Mouse (Mus musculus) common myeloid progenitor, adult 5-6 weeks (primary cell): ENCODE results near the gene Alkbh7. TPM values are rescaled to one million over a fixed set of nuclear protein-coding genes. Genes with fewer than 3 reads are reported as not detected.

ENCODE experiments used
- ATAC-seq: replicated peaks from 2 replicates; pipeline ENCODE4 v1.8.0; 2016; ENCODE audit warnings: low read depth, mild to moderate bottlenecking, moderate TSS enrichment, inconsistent platforms; ENCODE audit not compliant: poor library complexity, severe bottlenecking
- total RNA-seq: library from RNA; stranded (forward); fragments of 200-1000, 187-1606 nt; gene quantifications from 2 replicates; pipeline ENCODE4 v1.2.3, GENCODE M21; 2017

The Alkbh7 gene
- total RNA-seq, 1 experiment from 2014 or later = 16.0 TPM

DNA sequence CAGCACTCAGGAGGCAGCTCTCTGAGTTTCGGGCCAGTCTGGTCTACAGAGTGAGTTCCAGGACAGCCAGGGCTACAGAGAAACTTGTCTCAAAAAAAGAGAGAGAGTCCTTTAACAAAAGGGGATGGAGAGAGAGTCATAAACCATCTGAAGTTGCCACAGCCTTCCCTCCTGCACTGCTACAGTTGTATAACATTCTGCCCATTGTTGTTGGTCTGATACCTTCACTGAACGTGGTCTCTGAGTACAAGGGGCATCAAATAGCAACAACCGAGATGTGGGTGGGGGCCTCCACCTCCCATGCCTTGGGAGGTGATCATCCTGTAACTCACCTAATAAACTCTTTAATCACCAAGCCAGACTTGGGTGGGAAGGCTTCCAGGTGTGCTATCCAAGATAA, 11.5 kb upstream of the Alkbh7 start:
- ATAC-seq = no peak

DNA sequence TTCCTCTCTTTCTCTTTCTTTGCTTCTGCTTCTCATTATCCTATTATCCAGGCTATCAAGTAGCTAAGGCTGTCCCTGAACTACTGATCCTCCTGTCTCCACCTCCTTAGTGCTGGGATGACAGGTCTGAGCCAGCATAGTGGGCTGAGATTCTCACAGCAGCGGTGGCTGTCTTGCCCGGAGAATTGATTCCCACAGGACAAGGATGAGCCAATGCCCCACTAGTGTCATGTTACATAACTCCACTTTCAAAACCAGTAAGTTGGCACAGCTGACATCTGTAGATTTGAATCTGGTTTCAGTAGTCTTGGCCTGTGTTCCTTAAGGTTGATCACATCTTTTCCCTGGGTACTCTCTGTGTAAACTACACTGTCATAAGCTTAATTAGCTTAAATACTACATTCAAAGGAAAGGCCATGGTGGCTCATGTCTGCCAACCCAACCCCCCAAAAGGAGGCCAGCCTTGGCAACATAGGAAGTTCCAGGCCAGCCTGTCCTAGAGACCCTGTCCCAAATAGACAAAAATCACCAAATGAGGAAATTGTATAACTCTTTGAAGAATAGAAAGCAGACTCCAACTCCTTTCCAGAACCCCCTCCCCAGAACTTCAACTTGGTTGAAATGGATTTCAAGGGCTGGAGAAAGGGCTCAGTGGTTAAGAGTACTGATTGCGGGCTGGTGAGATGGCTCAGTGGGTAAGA, 10.9 kb upstream of the Alkbh7 start:
- ATAC-seq = no peak

DNA sequence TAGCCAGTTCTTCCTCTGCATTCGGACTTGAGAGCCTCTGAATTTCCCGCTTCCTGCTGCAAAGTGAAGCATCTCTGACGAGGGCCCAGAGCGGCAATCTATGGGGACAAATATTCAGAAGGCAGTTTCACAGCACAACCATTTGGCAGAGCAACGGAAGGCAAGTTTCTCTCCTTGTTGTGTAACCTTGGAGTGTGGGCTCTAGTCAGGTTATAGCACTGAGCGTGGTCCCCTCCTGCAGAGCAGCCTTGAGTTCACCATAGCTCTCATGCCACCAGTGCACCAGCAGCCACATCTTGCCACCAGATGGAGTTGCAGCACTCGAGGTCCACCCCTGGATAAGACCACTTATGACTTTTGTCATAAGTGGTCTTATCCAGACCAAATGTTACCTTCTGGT, 8.7 kb upstream of the Alkbh7 start:
- ATAC-seq = no peak

DNA sequence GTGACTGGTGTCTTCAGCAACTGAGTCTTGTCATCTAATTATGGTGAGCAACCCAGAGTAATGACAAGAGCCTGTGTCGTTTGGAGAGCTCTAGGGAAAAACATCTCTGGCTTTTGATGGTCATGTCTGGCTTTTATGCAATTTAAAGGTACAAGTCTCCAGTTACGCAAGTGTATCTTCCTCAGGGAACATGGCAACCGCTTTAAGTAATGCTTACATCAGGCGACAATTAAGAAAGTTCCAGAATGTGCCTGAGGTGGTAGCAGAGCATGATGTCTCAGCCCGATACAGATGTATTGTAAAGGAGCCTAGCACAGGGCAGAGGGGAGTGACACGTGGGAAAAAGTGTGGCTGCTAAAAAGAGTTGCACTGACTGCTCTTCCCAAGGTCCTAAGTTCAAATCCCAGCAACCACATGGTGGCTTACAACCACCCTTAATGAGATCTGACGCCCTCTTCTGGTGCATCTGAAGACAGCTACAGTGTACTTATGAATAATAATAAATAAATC, 8.2 kb upstream of the Alkbh7 start:
- ATAC-seq = no peak

DNA sequence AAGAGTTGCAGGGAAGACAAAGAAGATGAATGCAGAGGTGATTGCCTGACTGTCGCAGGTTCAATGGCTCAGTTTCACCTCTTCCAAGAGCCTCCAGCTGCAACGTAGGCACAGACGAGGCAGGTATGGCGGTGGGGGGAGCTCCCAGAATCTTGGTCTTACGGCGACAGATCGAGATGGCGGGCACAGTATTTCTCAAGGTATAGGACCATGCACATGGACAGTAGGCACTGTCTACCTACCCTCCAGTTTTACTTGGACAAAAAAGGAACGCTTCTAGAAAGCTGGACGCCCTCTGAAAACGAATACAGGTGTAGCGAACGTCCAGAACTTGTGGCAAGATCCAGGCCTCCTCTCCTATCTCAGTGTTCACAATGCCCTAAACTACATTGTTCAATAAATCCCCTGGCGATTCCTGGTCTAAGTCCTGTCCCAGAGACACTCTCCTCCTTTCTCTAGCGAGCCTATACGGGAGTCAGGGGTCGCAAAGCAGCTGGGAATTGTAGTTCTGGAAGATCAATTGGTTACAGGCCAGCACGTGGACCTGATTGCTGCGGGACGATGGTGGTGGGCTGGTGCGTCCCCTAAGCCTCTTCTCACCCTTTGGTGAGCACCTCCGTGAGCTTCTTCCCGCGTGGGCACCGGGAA, 7.5 kb upstream of the Alkbh7 start:
- peak; percentile 79 for ATAC-seq

- ATAC-seq = peak; percentile 96
Measured at GRCm38 (mm10) chr17:56990115-56990746, 6.9 kb upstream of the Alkbh7 start, which contains the start of gene Clpp. Clpp (plus strand) TSS chr17:56990305.

GRCm38 (mm10) chr17:56990966-56991365, 6.2 kb upstream of the Alkbh7 start:
- no peak for ATAC-seq

- no peak for ATAC-seq
Measured at GRCm38 (mm10) chr17:56995046-56995445, 2.1 kb upstream of the Alkbh7 start.

DNA sequence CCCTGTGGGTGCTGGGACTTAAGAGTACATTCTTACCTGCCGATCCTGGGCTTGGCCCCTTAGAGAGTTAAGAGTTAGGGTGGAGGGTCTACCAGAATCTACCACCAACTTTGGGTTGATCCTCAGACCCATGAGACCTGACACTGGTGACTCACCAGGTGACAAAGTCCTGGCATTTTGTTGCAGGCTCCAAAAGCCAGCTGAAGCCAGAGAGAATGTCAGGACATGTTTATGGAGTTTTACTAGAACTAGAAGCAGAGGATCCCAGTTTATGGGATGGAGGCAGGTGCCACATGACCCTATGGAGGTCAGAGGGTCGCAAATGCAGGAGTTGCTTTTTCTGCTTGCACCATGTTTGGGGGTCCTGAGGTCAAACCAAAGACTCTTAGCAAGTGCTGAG, 633 bp upstream of the Alkbh7 start:
- no peak for ATAC-seq

- ATAC-seq = no peak
Measured at GRCm38 (mm10) chr17:56999414-56999813, 2.3 kb downstream of the Alkbh7 start.

DNA sequence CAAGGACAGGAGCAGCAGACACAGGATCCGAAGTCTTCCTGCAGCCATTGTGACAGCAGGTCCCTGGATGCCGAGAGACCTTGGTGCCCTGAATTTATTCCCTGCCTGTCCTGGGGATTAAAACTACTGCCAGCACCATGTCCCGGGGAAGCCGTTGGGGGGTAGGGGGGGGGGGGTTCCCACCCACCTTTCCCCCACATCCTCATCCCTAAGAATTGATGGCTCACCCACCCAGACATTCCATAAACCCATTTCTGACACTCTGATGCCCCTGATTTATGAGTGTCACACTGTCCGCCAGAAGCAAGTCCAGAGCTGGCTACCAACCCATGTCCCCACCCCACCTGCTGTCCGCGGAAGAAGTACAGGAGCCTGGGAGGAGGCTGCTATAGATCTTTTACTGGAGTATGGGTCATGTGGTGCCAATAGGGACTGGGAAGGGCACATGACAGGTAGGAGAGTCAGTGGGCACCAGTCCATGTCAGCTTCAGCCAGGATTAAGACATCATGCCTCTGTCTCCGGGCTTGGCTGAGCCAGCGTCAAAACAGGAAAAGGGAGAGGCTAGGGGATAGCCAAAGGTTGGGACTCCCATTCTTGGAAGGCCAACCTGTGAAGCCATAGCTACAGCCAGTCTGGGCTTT, 3.0 kb downstream of the Alkbh7 start, which contains the start of gene Pspn:
Pspn (minus strand) TSS at position 51 of the 642 bp plus-strand sequence.
- no peak for ATAC-seq

DNA sequence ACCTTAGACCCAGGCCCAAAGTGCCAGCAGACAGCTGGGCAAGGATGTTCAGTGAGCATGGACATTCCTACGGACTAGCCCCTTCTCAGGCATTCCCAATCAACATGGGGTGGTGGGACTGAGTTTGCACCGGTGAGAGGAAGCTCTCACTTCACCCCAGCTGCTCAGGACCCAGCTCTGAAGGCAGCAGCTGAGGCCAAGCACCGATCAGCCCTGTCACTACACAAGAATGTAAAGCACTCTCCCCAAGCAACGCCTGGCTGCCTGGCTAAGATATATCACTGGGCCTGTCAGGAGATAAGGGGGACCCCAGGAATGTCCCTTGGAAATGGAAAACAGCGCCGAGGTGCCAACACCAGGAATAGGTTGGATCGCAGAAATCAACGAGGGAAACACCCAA, 4.1 kb downstream of the Alkbh7 start:
- ATAC-seq = no peak

GRCm38 (mm10) chr17:57003994-57004393, 6.9 kb downstream of the Alkbh7 start:
- no peak for ATAC-seq

DNA sequence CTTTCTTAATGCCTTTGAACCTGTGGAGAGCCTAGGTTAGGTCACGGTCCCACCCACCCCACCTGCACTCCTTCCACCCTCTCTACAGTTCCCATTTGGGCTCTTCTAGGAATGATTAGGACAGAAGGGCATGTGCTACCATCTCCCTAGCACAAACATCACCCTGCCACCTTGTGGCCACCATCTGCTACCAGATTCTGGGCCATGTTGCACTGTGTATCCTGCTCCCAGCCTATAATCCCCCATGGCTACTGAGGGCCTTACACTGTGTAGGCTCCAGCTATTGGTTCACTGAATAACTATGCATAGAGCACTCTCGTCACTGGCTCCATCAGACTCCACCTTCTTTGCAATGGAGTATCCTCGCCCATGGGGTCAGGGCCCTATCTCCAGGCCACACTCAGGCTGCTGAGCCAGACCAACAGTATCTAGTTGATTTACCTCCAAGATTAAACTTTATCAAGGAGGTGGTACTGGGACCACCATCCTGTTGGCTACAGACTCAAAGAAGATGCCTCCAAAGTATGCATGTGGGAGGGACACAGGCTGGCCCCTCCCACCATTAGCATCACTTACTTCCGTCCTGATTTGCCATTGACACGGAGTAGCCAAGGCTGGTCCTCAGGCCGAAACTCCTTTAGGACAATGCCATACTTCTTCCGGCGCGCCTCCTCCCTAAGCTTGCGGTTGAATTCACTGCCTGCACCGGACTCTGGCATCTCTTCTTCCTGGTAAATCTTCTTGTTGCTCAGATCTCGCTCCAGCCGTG, 10.2 kb downstream of the Alkbh7 start:
- no peak for ATAC-seq

DNA sequence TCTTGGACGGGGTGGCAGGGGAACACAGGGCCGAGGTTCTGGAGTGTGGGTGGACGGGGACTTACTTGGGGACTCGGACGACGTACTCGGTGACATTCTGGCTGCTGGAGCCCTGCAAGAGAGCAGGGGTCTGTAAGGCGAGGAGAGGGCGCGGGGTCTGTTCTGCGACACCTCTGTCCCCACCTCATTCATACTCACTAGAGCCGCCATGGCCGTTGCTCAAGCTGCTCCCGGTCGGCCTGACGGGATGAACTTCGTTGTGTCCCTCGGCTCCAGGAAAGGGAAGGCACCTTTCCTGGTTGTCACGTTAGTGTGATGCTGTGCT, 13.7 kb downstream of the Alkbh7 start:
- ATAC-seq = peak; percentile 42

GRCm38 (mm10) chr17:57011236-57012141, 14.3 kb downstream of the Alkbh7 start, which contains the start of the genes Gtf2f1 and Gm17949:
Gtf2f1 (minus strand) TSS chr17:57011288.
Gm17949 (plus strand) TSS chr17:57011469.
- ATAC-seq = peak; percentile 84

DNA sequence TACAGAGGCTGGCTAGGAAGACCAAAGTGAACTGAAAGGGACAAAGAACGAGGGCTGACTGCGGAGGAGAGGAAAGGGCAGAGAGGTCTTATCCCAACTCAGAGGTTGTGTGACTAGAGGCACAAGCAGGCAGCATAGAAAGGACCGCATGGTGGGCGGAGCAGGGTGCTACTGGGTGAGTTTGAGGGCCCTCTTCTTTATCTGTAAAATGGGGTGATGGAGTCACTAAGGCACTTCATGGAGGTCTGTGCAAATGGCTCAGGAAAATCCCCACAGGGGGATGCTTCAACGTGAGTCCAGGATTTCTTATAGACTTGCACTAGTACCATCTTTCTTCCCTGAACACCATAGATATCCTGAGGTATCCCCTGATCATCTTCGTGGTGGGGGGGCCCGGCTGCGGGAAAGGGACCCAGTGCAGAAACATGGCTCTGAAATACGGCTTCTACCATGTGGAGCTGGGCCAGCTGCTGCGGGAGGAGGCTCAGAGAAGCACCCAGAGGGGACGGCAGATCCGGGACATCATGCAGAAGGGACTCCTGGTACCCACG, 15.2 kb downstream of the Alkbh7 start:
- ATAC-seq = no peak

- ATAC-seq = peak; percentile 48; the same call in 1 of the 2 replicates
Measured at GRCm38 (mm10) chr17:57019693-57020092, 22.6 kb downstream of the Alkbh7 start.
